Mouse (Mus musculus) urinary bladder, postnatal 10 days (tissue): ENCODE data around the gene Hnrnpul1.
"Not testable (repeated sequence)": the region's sequence is repeated elsewhere in the genome, so short reads cannot be mapped to it uniquely, and the experiment has no call there.

Experiments
- DNase-seq: peaks from one replicate; pipeline ENCODE4 v3.0.0; 2022; ENCODE audit warnings: low spot score

Gene Hnrnpul1

DNA sequence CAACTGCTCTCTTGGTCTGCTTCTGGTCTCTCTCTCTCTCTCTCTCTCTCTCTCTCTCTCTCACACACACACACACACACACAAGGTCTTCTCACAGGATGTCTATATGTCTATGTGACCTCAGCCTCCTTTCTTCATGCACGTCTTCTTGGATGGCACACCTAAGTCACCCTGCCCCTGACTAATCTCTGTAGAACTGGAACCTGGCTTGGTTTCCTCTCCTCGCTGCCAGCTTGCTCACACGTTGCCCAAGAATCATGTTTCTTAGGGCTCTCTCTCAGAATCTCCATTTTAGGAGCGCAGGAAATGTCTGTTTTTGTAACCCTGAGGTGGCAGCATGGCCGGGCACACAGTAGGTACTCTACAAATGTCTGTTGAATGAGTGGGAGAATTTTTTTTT lies 25.5 kb upstream of the Hnrnpul1 start:
- DNase-seq = no peak

DNA sequence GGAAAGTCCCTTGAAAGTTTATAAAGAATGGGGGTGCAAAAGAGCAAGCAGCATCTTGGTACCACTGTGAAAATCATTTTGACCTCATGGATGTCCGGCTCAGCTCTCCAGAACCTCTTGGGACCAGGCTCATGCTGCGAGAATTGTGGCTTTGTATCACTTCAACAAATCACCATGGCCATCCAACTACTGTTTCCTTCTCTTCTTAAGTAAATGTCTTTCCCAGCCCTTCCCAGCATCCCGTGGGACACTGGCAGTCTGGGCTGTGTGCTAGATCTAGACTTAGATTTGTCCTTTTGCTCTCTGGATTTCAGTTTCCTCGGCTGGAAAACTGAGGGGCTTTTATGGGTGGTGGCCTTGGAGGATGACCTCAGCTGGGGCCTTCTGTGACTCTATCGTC lies 13.7 kb upstream of the Hnrnpul1 start:
- DNase-seq = no peak

DNA sequence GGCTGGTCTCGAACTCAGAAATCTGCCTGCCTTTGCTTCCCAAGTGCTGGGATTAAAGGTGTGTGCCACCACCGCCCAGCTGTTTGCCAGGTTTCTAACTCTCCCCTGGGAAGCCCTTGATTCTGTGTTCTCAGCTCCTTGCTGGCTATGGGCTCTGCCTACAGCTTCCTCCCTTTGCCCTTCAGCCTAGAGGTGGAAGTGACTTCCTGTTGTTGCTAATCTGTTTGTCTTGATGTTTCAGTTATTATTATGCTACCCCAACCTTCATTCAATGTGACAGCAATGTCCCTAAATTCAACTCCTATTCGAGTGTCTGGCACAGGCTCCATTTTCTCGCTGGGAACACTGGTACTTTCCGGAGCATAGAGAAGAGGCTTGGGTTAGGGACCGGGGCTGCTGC lies 11.6 kb upstream of the Hnrnpul1 start:
- no peak for DNase-seq

DNA sequence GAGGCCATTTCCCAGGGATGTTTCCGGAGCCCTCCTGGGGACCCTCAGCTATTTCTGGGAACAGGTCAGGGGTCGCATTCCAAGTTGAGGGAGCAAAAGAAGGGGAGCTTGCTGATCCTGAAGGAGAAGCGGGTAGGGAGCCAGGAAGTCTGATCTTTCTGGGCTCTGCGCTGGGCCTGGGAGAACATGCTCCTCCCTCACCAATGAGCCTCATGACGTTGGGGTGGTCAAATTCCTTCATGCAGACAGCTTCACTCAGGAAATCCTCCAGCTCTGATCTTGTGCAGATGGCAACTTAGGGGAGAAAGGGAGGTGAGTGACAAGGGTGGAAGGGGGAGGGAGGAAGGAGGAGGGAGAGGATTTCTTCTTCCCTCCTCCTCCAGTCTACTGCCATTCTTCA lies 9.7 kb upstream of the Hnrnpul1 start:
- DNase-seq = no peak

DNA sequence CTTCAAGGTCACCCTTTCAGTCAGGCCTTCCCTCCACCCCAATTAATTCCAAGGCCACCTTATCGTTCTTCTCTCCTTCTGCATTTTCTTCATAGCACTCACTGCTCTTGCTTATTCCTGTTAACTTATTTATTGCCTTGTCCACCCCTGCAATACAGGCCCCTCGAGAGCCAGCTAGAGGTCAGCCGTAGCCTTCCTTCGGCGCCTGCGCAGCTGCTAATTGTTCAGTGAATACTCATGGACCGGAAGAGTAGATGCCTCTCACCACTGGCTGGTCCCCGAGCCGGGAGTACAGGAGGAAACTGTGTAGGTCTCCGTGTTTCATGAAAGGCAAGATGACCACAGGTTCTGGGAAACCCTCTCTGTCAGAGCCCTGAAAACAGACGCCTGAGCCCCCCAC lies 9.1 kb upstream of the Hnrnpul1 start:
- no peak for DNase-seq

DNA sequence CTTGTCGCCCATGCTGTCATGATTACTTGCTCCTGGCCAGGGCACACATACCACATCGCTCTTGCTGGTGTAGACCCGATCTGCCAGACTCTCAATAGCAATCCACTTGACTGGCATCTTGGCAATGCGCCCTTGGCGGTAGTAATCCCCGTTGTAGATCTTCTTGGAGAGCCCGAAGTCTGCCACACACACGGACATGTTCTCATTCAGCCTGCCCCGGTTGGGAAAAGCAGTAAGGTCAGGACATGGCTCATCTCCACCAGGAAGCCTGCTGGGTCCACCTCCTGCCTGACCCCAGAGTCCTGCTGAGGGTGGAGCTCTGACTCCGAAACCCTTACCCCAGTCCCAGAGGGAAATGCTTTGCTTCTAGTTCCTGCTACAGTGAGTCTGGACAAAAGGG lies 6.8 kb upstream of the Hnrnpul1 start:
- DNase-seq = no peak

DNA sequence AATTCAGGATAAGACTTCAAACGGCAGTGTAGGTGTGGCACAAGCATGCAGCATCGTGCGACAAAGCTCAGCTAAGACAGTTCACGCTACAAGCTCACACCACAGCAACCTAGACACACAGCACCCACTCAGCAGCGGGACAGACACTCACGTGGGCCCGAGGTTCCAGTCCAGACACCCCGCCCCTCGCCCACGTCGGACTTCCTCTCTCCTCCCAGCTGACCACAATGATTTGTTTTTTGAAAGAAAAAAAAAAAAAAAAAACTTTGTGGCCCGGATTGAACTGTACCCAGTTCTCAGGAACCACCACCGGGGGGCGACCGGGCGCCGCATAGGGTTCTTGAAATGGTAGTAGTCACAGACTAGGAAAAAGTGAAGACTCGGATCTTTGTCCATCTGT lies 1.5 kb upstream of the Hnrnpul1 start:
- peak; percentile 71 for DNase-seq

DNA sequence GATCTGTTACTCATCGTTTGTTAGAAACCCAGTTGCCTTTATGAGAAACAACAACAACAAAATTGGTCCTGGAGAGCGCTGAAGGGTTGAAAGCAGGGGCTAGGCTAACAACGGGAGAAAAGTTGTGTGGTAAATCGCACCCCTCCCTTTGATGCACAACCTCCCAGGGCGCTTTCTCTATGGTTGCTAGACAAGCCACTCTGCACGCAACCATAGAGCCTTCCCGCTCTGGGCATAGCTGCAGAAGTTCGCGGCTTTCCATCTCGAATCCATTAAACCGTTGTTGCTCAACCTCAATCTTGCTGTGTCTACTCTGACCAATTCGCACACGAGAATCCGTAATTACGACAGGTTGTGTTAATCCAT lies 894 bp upstream of the Hnrnpul1 start:
- DNase-seq = no peak

DNA sequence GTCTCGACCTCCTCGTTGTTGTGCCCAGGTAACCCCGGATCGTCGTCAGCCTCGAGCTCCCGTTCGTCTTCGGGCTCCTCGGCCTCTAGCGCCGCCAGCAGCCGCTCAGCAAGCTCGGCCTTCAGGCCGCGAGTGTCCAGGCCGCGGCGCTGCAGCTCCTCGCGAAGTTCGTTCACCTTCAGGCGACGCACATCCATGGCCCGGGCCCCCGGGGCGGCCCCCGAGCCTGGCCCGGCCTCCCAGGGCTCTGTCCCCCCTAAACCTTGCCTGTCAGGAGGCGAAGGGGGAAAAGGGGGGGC lies 169 bp downstream of the Hnrnpul1 start:
- peak; percentile 23 for DNase-seq

DNA sequence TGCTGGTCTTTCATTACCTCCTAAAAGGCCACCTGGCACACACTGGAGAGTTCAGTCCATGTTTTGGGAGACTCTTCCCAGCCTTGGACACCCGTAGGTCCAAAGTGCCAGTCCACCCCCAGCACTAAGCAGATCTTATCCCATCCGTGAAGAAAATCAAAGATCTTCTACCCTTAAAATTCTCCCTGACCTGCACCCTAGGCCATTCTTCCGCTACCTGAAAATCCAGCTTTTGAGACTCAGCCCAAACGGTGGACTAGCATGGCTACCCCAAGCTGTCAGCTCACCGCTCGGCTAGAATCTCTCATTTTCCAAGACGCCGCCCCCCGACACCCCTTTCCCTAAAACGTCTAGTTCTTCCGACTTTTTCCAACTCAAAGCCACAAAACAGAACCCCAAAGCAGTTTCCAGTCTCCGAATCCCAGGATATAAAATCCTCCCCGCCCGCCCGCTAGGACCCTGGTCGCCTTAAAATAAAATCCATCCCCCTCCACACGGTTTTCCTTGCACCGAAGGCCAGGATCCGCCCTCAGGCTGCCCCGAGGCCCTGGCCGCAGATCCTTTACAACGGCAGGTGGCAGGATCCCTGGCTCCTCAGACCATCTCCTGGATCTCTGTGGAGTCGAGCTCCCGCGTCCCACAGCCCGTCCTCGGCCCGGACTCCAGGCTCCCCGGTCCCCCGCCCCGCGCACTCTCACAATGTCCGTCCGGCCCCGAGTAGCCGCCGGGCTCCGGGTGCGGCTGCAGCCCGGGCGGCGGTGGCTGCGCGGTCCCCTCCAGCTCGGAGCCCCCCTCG lies 716 bp downstream of the Hnrnpul1 start:
- no peak for DNase-seq

DNA sequence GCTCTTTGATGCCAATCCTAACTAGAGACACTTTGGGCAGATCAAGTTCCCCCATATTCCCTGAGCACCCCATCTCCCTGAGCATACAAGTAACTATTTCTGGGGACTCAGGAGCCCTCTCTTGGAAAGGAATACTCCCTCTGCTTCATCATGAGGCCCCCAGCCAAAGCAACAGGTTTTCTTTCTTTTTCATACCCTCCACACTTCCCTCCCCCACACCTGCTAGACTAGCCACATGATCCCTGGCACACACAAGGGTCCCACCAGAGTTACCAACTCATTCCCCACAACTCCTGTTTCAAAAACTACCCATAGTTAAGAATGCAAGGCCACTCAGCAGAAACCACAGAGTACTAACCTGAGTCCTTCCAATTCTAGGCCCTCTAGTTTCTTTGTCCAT lies 1.5 kb downstream of the Hnrnpul1 start:
- DNase-seq = no peak

DNA sequence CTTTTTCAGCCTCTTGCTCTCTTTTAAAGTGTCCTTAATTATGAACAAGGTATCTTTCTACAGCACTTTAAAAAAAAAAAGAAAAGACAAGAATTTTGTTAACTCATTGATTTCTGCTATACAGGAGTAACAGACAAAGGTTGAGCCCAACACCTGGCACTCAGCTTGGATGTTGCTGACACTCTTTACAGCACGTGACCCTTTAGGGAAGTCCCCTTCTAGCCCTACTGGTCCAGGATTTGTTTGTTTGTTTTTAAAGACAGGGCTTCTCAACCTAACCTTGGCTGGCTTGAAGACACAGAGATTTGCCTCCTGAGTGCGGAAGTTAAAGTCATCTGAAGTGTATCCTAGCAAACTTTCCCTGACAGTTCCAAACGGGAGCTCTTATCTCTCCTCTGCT lies 7.7 kb downstream of the Hnrnpul1 start:
- no peak for DNase-seq

DNA sequence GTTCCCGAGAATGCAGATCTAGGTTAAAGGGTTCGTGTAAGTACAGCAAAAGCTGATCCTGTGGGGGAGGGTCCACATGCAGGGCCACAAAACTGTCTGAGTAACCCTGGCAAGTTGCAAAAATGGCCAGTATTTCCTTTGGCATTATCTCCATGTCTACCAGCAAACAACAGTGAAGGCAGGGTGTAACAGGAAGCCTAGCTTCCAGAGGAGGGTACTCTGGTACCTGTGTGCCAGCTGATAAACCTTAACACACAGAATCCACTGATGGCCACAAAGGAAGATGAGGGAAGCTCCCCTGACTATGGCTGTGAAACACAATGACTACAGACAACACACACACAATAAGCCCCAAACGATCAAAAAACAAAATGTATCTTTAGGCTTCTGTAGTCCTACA lies 16.3 kb downstream of the Hnrnpul1 start:
- no peak for DNase-seq

DNA sequence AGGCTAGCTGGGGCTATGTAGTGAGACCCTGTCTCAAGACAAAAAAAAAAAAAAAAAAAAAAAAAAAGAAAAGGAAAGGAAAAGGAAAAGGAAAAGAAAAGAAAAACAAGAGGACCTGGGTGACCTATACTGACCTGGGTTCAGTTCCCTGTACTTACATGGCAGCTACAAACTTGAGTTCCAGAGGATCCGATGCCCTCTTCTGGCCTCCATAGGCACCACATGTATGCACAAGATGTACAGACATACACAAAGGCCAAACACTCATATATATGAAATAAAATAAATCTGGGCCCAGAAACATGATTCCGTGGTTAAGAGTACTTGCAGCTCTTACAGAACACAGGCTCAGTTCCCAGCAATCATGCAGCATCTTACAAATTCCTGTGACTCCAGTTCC lies 17.6 kb downstream of the Hnrnpul1 start:
- no peak for DNase-seq

DNA sequence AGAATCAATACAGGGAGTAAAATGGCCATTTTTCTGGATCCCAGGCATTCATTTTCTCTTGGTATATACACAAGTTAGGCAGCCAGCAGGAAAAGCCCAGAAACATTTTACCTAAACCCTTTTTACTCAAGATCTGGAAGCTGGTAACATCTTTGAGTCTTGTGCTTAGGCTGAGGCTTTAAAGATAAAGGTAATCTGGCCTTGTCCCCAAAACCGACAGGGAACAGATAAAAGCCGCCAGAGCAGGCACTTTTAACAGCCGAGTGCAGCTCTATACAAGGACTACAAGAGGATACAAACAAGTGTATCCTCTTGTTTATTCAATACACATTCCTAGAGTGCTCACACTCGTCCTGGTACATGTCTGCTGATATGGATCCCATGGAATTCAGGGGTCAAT lies 19.6 kb downstream of the Hnrnpul1 start:
- no peak for DNase-seq

DNA sequence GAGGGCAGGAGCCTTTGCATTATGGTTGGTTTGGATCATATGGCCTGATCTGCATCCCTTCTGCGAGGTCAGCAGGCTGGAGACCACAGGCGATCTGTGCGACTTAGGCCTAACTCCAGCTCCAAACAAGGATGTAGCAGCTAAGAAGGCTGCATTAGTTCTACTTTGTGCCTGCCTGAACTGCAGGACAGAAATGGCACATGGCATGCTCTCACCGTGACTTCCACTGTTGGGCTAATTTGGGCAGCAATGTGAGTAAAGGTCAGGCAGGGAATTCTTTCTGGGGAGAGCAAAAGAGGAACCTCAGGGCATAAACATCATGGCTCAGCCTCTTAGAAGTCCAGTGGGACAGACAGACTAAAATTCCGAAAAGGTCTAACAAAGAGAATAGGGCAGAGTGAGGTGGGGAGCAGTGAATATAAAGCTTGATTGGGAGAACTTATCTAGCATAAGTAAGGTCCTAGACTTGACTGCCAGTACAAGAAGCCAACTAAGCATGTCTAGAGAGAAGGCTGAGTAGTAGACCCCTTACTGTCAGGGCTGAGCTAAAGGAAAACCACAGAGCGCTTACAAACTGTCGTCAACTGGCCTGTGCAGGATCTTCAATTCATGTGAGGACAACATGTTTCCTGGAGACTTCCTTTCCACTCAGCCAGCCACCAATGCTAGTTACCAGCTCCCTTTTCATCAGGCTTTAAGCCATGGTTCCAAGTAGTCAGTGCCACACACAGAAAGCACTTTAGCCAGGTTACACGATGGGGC lies 23.1 kb downstream of the Hnrnpul1 start:
- DNase-seq = no peak

DNA sequence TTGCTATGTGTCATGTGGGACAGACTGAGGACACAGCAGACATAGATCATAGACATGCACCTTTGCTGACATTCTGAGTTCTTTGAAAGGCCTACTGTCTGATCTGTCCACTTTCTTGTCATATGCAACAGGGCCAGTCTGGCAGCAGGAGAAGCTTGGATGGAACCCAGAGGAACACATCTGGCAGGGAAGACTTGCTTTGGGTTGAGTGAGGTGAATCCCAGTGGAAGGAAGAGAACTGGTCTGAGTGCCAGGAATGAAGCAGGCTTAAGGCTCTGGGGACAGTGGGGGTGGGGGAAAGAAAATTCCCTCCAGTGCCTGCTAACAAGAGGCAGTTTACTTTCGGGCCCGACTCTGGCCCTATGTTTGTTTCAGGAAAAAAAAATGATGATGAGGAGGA lies 24.7 kb downstream of the Hnrnpul1 start:
- DNase-seq = no peak

DNA sequence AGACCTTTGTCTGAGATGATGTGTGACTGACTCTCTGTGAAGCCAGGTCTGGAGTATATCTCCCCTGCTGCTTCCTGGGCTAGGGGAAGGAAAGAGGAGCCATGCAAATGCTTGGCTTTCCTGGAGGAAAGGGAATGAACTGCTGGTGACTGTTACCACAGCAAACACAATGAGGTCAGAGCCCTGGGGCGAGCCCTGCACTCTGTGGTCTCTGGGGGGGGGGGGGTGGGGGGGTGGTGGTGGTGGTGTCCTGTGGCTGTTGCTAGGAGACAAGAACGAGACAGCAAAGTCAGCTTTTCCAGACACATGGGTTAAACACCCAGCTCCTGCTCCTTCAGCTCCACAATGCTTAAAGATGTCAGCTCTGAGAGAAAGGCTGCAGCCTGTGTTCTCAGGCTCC lies 25.2 kb downstream of the Hnrnpul1 start:
- no peak for DNase-seq

DNA sequence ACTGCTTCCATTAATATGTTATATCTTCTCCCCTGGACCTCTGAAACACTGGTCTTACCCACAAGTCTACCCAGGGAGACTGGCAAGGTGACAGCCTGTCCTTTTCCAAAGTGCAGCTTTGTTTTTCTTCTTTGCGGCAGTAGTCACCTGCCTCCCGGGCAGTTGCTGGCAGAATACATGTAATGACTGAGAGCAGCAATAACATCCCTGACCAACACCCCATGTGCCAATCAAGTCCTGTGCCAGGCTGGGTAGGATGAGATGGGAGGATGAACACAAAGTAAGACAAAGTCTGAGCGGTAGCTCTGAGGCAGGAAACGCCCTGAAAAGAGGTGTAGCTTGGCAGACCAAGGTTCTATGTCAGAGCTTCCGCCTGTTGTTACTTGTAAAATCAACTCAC lies 26.8 kb downstream of the Hnrnpul1 start:
- no peak for DNase-seq

DNA sequence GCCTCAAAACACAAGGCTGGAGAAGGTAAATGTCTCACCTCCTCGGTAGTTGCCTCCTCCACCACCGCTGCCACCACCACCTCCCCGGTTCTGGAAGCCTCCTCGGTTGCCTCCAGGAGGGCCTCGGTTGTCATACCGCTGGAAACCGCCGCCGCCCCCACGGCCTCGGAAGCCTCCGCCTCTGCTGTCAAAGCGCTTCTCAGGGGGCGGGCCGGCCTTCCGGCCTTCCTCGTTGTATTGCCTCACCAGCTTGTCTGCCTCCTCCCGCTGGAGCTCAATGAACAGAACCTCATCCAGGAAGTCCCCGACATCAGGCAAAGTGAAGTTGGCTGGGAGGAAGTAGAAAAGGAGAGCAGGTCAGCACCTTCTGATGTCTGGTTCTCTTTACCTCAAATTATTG lies 28.7 kb downstream of the Hnrnpul1 start:
- no peak for DNase-seq

DNA sequence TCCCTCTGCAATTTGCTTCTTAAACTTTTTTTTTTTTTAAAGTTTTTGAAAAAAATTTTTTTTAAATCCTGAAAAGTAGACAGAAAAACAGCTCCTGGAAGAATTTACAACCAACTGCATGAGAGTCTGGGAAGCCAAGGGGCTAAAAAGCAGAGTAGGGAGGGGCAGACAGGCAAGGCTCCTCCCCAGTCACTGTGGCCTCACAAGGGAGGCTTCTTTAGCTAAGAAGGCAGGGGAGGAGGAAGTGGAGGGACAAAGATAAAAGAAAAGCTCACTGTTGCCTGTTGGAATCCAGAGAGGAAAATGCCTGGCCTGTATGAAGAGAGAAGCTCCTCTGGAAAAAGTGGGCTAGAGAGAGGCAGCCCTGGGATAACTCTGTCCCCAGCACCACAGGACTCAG lies 32.8 kb downstream of the Hnrnpul1 start:
- DNase-seq = not testable (repeated sequence)

DNA sequence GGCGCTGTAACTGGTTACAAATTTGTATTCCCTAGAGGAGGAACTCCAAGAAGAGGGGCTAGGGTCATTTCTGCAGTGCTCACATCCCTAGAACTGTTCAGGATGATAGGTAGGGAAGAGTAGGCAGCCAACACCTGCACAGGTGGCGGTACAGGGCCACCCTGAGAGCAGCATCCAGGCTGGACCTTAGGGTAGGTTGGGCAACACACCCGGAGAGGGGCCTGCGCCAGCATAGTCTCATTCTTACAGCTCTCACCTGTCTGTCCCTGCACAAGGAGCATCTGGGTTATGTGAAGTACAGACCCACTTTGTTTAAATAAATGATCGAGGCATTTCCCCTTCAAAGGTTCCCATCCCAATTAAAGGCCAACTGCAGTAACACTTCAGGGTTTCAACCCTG lies 33.8 kb downstream of the Hnrnpul1 start:
- DNase-seq = no peak

DNA sequence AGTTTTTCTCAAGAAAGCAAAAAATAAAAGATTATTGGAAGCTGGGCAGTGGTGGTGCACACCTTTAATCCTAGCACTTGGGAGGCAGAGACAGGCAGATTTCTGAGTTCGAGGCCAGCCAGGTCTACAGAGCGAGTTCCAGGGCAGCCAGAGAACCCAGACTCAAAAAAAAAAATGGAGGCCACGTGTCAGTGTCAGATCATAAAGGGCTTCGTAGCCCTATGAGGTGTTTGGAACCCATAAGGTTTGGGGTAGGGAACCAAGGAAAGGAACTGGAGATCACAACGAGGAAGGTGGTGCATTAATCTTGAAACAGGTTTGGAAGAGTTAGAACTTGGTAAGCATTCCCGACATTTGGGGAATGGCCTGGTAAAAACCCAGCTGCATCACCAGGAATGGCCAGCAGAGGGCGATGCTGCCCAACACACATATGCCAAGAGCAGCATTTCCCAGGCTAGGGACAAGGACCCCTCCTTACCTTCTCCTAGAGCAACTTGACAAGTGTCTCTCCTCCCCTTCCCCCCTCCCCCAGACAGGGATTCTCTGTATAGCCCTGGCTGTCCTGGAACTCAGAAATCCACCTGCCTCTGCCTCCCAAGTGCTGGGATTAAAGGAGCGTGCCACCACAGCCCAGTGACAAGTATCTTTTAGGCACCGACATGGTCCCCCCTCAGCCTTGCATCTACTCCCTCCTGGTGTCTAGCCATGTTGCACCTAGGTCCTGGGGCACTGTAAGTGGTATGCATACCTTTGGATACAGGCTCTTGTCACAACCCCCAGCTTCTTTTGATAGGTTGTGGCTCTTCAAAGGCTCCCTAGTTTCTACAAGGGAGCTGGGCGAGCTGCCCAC lies 34.6 kb downstream of the Hnrnpul1 start:
- DNase-seq = no peak
